Mouse (Mus musculus): ENCODE measurements around the gene Cnih4. TPM values are rescaled to one million over a fixed set of nuclear protein-coding genes. Genes with fewer than 3 reads are reported as not detected.

Cnih4 gene
- polyA plus RNA-seq, 1 experiment from 2014 or later, result 149 TPM

Other genes with a start within 250 kb of the Cnih4 start
- 55.1 and 60.6 TPM in 2 replicates for gene Pycr2, start 240.4 kb upstream of the Cnih4 start, polyA plus RNA-seq (2015; fragmentation: Nextera tagmentation; extraction: Ambion mirVana)
- gene Lefty1, start 209.7 kb upstream of the Cnih4 start, polyA plus RNA-seq (2015; fragmentation: Nextera tagmentation; extraction: Ambion mirVana), result 1.1 and 1.5 TPM in 2 replicates
- 11.2 and 14.8 TPM in 2 replicates for gene Tmem63a, start 202.3 kb upstream of the Cnih4 start, polyA plus RNA-seq (2015; fragmentation: Nextera tagmentation; extraction: Ambion mirVana)
- gene Ephx1, start 123.8 kb upstream of the Cnih4 start, polyA plus RNA-seq (2015; fragmentation: Nextera tagmentation; extraction: Ambion mirVana), result 10.3 and 11.3 TPM in 2 replicates
- gene 9130409I23Rik, start 93.5 kb upstream of the Cnih4 start, polyA plus RNA-seq (2015; fragmentation: Nextera tagmentation; extraction: Ambion mirVana), result 0.12 TPM in 1 of 2 replicates, not detected in the other
- 15.5 and 16.4 TPM in 2 replicates for gene Nvl, start 489 bp upstream of the Cnih4 start, polyA plus RNA-seq (2015; fragmentation: Nextera tagmentation; extraction: Ambion mirVana)
- gene Wdr26, start 67.3 kb downstream of the Cnih4 start, polyA plus RNA-seq (2015; fragmentation: Nextera tagmentation; extraction: Ambion mirVana), result 22.7 and 24.3 TPM in 2 replicates
- gene Cnih3, start 207.9 kb downstream of the Cnih4 start, polyA plus RNA-seq (2015; fragmentation: Nextera tagmentation; extraction: Ambion mirVana), result 0.09 TPM in 1 of 2 replicates, not detected in the other

All from heart, embryonic 16.5 days (tissue).